Mouse (Mus musculus): Measurements from ENCODE around the gene Rims1. TPM values are rescaled to one million over a fixed set of nuclear protein-coding genes. Genes with fewer than 3 reads are reported as not detected.

Rims1 gene
- polyA plus RNA-seq, 1 experiment from 2014 or later, result 1.2 TPM

- ATAC-seq (replicated peaks; ENCODE audit: extremely low read depth, insufficient read depth, low FRiP score), result no peak
- H3K27me3 ChIP-seq (ENCODE audit: control insufficient read depth, insufficient read depth, low read length), result no peaks in the 10 kb centered on the region
- H3K9ac ChIP-seq (ENCODE audit: low read length), result no peak overlapping the region
- H3K4me3 ChIP-seq (ENCODE audit: low read length), result no peak overlapping the region
- H3K4me2 ChIP-seq (ENCODE audit: low read depth, low read length), result no peak overlapping the region
- peaks cover 4% of the 10 kb centered on the region; the same call in 1 of the 2 replicates for H3K4me1 ChIP-seq (ENCODE audit: control insufficient read depth, insufficient read depth, low read length)
- no peaks in the 10 kb centered on the region for H3K9me3 ChIP-seq (replicated peaks; ENCODE audit: control insufficient read depth, low read length)
- H3K27ac ChIP-seq (ENCODE audit: low read length), result no peak overlapping the region
- H3K36me3 ChIP-seq (ENCODE audit: control insufficient read depth, insufficient read depth), result no peaks in the 10 kb centered on the region
- WGBS, result 47% methylated on average over 5 of the region's 5 CpGs
Observed at GRCm38 (mm10) chr1:22627013-22627412, 178.8 kb downstream of the Rims1 start.

- Histone ChIP-seq H3K4me1 (ENCODE audit: control insufficient read depth, insufficient read depth, low read length) (peaks cover 4% of the 10 kb centered on the region; the same call in 1 of the 2 replicates), H3K36me3 (ENCODE audit: control insufficient read depth, insufficient read depth) (no peaks in the 10 kb centered on the region), H3K9ac (ENCODE audit: low read length) (no peak overlapping the region), H3K9me3 (replicated peaks; ENCODE audit: control insufficient read depth, low read length) (no peaks in the 10 kb centered on the region), H3K27ac (ENCODE audit: low read length) (no peak overlapping the region), H3K4me3 (ENCODE audit: low read length) (no peak overlapping the region), H3K27me3 (ENCODE audit: control insufficient read depth, insufficient read depth, low read length) (no peaks in the 10 kb centered on the region), H3K4me2 (ENCODE audit: low read depth, low read length) (no peak overlapping the region)
- no peak for ATAC-seq (replicated peaks; ENCODE audit: extremely low read depth, insufficient read depth, low FRiP score)
- WGBS, result 52% methylated on average over 3 of the region's 3 CpGs
Observed at GRCm38 (mm10) chr1:22626295-22626694, 179.5 kb downstream of the Rims1 start.

DNA sequence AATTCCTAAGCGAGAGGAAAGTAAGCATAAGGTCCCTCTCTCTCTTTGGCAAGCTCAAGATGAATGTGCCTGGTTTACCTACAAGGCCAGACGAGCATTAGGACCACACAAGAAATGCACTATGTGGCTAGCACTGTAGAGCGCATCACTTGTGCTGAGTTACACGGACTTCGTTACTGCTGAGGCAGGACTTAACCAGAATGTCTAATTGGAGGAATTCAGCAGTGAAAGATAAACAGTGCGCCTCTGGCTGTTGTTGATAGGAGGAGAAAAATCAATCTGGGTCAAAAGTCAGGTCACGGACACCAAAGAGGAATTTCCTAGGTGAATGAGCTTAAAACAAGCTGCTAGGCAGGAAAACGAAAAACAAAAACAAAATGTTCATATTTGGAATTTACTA, 185.0 kb downstream of the Rims1 start:
- Histone ChIP-seq H3K27ac (ENCODE audit: low read length) (no peak overlapping the region), H3K27me3 (ENCODE audit: control insufficient read depth, insufficient read depth, low read length) (no peaks in the 10 kb centered on the region), H3K4me3 (ENCODE audit: low read length) (no peak overlapping the region), H3K36me3 (ENCODE audit: control insufficient read depth, insufficient read depth) (no peaks in the 10 kb centered on the region), H3K9me3 (replicated peaks; ENCODE audit: control insufficient read depth, low read length) (peaks cover 8% of the 10 kb centered on the region), H3K4me1 (ENCODE audit: control insufficient read depth, insufficient read depth, low read length) (peaks cover 5% of the 10 kb centered on the region), H3K4me2 (ENCODE audit: low read depth, low read length) (no peak overlapping the region), H3K9ac (ENCODE audit: low read length) (no peak overlapping the region)
- no peak for ATAC-seq (replicated peaks; ENCODE audit: extremely low read depth, insufficient read depth, low FRiP score)
- 63% methylated on average over 8 of the region's 8 CpGs for WGBS

DNA sequence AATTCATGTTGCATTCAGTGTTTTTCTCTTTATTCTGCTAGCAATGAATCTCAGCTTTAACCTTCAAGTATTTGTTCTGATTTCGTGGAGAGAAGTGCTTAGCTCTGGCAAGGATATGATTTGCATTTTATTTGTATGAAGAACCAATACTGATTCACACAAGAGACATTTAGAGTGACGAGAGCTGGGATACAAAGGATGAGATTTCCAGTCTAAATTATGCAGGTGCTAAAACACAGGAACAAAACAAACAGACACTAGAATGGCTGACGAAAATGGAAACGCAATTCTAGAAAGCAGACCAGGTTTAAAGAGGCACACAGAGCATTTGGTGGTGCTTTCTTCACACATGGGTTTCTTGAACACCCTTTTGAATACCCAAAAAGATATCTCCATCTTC, 190.2 kb downstream of the Rims1 start:
- Histone ChIP-seq H3K27me3 (ENCODE audit: control insufficient read depth, insufficient read depth, low read length) (no peaks in the 10 kb centered on the region), H3K27ac (ENCODE audit: low read length) (no peak overlapping the region), H3K4me3 (ENCODE audit: low read length) (no peak overlapping the region), H3K4me1 (ENCODE audit: control insufficient read depth, insufficient read depth, low read length) (peaks cover 3% of the 10 kb centered on the region), H3K4me2 (ENCODE audit: low read depth, low read length) (no peak overlapping the region), H3K9ac (ENCODE audit: low read length) (no peak overlapping the region), H3K36me3 (ENCODE audit: control insufficient read depth, insufficient read depth) (no peaks in the 10 kb centered on the region), H3K9me3 (replicated peaks; ENCODE audit: control insufficient read depth, low read length) (peaks cover 8% of the 10 kb centered on the region)
- no peak for ATAC-seq (replicated peaks; ENCODE audit: extremely low read depth, insufficient read depth, low FRiP score)
- WGBS, result 85% methylated on average over 4 of the region's 4 CpGs

- no peak overlapping the region for H3K27ac ChIP-seq (ENCODE audit: low read length)
- H3K36me3 ChIP-seq (ENCODE audit: control insufficient read depth, insufficient read depth), result no peaks in the 10 kb centered on the region
- 59% methylated on average over 3 of the region's 3 CpGs for WGBS
- ATAC-seq (replicated peaks; ENCODE audit: extremely low read depth, insufficient read depth, low FRiP score), result no peak
- H3K27me3 ChIP-seq (ENCODE audit: control insufficient read depth, insufficient read depth, low read length), result no peaks in the 10 kb centered on the region
- H3K4me2 ChIP-seq (ENCODE audit: low read depth, low read length), result no peak overlapping the region
- H3K9me3 ChIP-seq (replicated peaks; ENCODE audit: control insufficient read depth, low read length), result 0 out of 2 replicates have a peak, but pooled peaks cover under 1% of the 10 kb centered on the region
- no peak overlapping the region for H3K9ac ChIP-seq (ENCODE audit: low read length)
- H3K4me1 ChIP-seq (ENCODE audit: control insufficient read depth, insufficient read depth, low read length), result peaks cover 3% of the 10 kb centered on the region
- no peak overlapping the region for H3K4me3 ChIP-seq (ENCODE audit: low read length)
Observed at GRCm38 (mm10) chr1:22613609-22614008, 192.2 kb downstream of the Rims1 start.

- no peaks in the 10 kb centered on the region for H3K4me1 ChIP-seq (ENCODE audit: control insufficient read depth, insufficient read depth, low read length)
- 63% methylated on average over 18 of the region's 18 CpGs for WGBS
- H3K9me3 ChIP-seq (replicated peaks; ENCODE audit: control insufficient read depth, low read length), result no peaks in the 10 kb centered on the region
- no peak overlapping the region for H3K9ac ChIP-seq (ENCODE audit: low read length)
- no peaks in the 10 kb centered on the region for H3K27me3 ChIP-seq (ENCODE audit: control insufficient read depth, insufficient read depth, low read length)
- no peaks in the 10 kb centered on the region for H3K36me3 ChIP-seq (ENCODE audit: control insufficient read depth, insufficient read depth)
- no peak for ATAC-seq (replicated peaks; ENCODE audit: extremely low read depth, insufficient read depth, low FRiP score)
- no peak overlapping the region for H3K4me3 ChIP-seq (ENCODE audit: low read length)
- H3K27ac ChIP-seq (ENCODE audit: low read length), result no peak overlapping the region
- peak overlapping the region; percentile 18; the same call in 1 of the 2 replicates for H3K4me2 ChIP-seq (ENCODE audit: low read depth, low read length)
Observed at GRCm38 (mm10) chr1:22604329-22605044, 201.3 kb downstream of the Rims1 start.

DNA sequence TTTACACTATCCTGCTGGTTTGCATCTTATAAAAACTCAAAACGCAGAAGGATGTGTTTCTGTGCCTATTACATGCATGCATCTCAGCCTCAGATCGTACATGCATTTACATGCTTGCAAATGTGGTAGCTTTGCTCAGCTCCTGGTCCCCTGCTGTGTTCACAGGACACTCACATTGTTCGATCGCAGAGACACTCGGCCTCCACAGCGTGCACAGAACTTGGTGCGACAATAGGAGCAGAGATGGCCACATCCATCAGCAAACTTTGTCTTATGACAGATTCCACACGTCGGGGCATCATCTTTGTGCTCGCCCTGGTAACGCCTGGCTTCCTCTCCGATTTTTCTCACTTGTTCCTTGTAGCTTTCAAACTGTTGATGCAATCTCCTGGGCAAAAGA, 209.6 kb downstream of the Rims1 start:
- Histone ChIP-seq H3K4me1 (ENCODE audit: control insufficient read depth, insufficient read depth, low read length) (no peaks in the 10 kb centered on the region), H3K9ac (ENCODE audit: low read length) (no peak overlapping the region), H3K4me3 (ENCODE audit: low read length) (no peak overlapping the region), H3K27me3 (ENCODE audit: control insufficient read depth, insufficient read depth, low read length) (no peaks in the 10 kb centered on the region), H3K27ac (ENCODE audit: low read length) (no peak overlapping the region), H3K9me3 (replicated peaks; ENCODE audit: control insufficient read depth, low read length) (no peaks in the 10 kb centered on the region), H3K4me2 (ENCODE audit: low read depth, low read length) (no peak overlapping the region), H3K36me3 (ENCODE audit: control insufficient read depth, insufficient read depth) (no peaks in the 10 kb centered on the region)
- no peak for ATAC-seq (replicated peaks; ENCODE audit: extremely low read depth, insufficient read depth, low FRiP score)
- WGBS, result 78% methylated on average over 12 of the region's 12 CpGs

GRCm38 (mm10) chr1:22594841-22595240, 211.0 kb downstream of the Rims1 start:
- Histone ChIP-seq H3K9ac (ENCODE audit: low read length) (no peak overlapping the region), H3K36me3 (ENCODE audit: control insufficient read depth, insufficient read depth) (no peaks in the 10 kb centered on the region), H3K4me2 (ENCODE audit: low read depth, low read length) (no peak overlapping the region), H3K9me3 (replicated peaks; ENCODE audit: control insufficient read depth, low read length) (no peaks in the 10 kb centered on the region), H3K4me3 (ENCODE audit: low read length) (no peak overlapping the region), H3K27ac (ENCODE audit: low read length) (no peak overlapping the region), H3K27me3 (ENCODE audit: control insufficient read depth, insufficient read depth, low read length) (no peaks in the 10 kb centered on the region), H3K4me1 (ENCODE audit: control insufficient read depth, insufficient read depth, low read length) (no peaks in the 10 kb centered on the region)
- ATAC-seq (replicated peaks; ENCODE audit: extremely low read depth, insufficient read depth, low FRiP score), result no peak; the same call in 1 of the 2 replicates

- no peak overlapping the region for H3K27ac ChIP-seq (ENCODE audit: low read length)
- ATAC-seq (replicated peaks; ENCODE audit: extremely low read depth, insufficient read depth, low FRiP score), result no peak
- no peaks in the 10 kb centered on the region for H3K27me3 ChIP-seq (ENCODE audit: control insufficient read depth, insufficient read depth, low read length)
- no peak overlapping the region for H3K9ac ChIP-seq (ENCODE audit: low read length)
- peaks cover 2% of the 10 kb centered on the region; the same call in 1 of the 2 replicates for H3K4me1 ChIP-seq (ENCODE audit: control insufficient read depth, insufficient read depth, low read length)
- H3K4me2 ChIP-seq (ENCODE audit: low read depth, low read length), result no peak overlapping the region
- WGBS, result 62% methylated on average over 7 of the region's 7 CpGs
- no peak overlapping the region for H3K4me3 ChIP-seq (ENCODE audit: low read length)
- H3K9me3 ChIP-seq (replicated peaks; ENCODE audit: control insufficient read depth, low read length), result no peaks in the 10 kb centered on the region
- no peaks in the 10 kb centered on the region for H3K36me3 ChIP-seq (ENCODE audit: control insufficient read depth, insufficient read depth)
Observed at GRCm38 (mm10) chr1:22587859-22588383, 217.9 kb downstream of the Rims1 start.
